Mouse (Mus musculus) lung, postnatal 0 days (tissue): ENCODE measurements around the gene Msantd3.

Source experiments
- CTCF ChIP-seq: IDR thresholded peaks from 2 replicates; pipeline ENCODE4 v1.5.1; 2016; ENCODE audit warnings: antibody characterized with exemption, mild to moderate bottlenecking
- EP300 ChIP-seq: IDR thresholded peaks from 2 replicates; pipeline ENCODE4 v1.6.1; 2016; ENCODE audit warnings: antibody characterized with exemption, mild to moderate bottlenecking, control low read depth

DNA sequence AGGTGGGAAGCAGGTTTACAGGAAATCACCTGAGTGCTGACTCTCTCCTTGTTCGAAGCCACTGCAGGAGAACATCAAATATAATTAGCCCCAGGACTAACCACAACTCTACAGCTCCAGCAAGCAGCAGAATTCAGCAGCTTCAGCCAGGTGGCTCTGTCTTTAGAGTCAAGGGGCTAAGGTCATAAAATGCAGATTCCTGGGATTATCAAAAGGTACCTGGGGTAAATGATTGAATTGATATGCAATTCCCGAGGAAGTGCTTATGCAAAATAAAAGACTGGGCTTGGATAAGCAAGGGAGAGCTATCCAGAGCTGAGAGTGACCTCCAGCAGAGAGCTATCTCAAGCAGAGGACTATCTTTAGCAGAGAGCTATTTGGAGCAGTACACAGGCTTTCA is 28.9 kb upstream of the Msantd3 start:
- TF ChIP-seq CTCF (no peak), EP300 (no peak)
